Mouse (Mus musculus): ENCODE data around the gene Paox. TPM values are rescaled to one million over a fixed set of nuclear protein-coding genes. Genes with fewer than 3 reads are reported as not detected.
"Not testable (repeated sequence)": the region's sequence is repeated elsewhere in the genome, so short reads cannot be mapped to it uniquely, and the experiment has no call there.

Paox gene
- polyA plus RNA-seq, 2 experiments from 2014 or later = 2.4 to 3.7 TPM

- no peak for ATAC-seq
Observed at GRCm38 (mm10) chr7:140121338-140121910, 5.8 kb downstream of the Paox start.

GRCm38 (mm10) chr7:140122765-140123164 is 7.2 kb downstream of the Paox start:
- ATAC-seq = no peak

DNA sequence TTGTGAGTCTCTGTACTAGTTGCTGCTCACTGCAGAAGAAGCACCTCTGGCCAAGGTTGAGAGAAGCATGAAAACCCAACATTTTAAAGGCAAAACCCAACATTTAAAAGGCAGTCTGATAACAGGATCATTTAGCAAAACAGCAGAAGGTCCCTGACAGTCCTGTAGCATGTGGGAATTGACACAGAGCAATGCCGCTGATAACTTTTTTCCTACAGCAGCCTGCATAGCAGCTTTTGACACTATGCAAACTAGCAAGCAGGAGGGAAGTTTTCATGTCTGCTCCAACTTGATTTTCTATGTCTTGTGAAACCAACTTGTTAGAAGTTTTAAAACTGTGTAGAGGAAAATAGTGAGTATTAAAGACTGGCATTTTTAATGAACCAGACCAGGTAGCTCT is 8.8 kb downstream of the Paox start:
- no peak for ATAC-seq

GRCm38 (mm10) chr7:140125278-140126021 is 9.9 kb downstream of the Paox start:
- peak; percentile 92 for ATAC-seq

- peak; percentile 5 for ATAC-seq
Observed at GRCm38 (mm10) chr7:140126022-140126350, 10.4 kb downstream of the Paox start.

DNA sequence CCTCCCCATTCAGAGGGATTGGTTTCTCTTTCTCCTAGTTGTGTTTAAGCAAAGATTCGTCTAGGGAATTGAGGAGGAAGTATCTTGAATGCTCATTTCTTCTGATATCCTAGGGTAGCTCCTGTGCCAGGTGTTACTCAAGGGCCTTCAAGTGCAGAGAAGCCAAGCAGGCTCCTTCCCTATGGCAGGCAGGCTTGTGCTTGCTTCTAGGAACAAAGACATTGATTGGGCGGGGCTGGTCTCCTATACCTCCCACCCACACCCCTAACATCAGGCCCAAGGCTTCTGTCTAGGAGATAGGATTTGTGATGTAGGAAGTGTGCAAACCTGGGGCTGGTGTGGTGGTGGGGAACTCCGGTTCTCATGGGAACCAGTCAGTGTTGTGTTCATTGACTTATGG is 11.3 kb downstream of the Paox start:
- ATAC-seq = no peak

DNA sequence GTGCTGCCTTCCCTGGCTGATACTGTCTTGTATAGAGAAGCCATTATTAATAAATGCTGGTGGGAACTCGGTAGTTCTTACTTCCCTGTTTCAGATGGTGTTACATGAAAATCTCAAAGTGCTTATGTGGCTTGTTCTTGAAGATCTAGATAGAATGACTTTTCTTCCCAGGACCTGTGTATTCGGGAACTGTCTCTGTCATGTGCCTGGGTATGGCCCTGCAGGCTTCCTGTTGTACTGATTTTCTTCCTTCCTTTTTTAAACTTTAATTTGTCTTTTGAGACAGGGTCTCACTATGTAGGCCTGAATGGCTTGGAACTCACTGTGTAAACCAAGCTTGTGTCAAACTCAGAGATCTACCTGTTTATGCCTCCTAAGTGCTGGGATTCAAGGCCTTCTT is 12.3 kb downstream of the Paox start:
- no peak for ATAC-seq

- not testable (repeated sequence) for ATAC-seq
Observed at GRCm38 (mm10) chr7:140132184-140132583, 16.6 kb downstream of the Paox start.

DNA sequence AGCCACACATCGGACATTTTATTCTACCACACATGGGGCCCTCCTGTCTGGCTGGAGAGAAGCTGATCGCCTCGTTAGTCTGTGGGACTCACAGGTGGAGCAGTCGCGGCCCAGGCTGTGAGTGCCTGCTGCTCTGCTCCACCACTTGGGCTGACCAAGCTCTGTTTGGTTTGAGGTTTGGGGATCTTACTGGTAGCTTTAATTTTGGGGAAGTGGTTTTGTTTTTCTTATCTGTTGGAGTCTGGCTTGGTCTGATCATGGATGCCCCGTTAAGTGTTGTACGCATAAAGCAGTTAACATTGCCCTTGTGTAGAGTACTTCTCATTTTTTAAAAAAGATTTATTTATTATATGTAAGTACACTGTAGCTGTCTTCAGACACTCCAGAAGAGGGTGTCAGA is 18.4 kb downstream of the Paox start:
- not testable (repeated sequence) for ATAC-seq

GRCm38 (mm10) chr7:140135106-140135770 is 19.6 kb downstream of the Paox start:
- no peak for ATAC-seq

GRCm38 (mm10) chr7:140137135-140138020 is 21.8 kb downstream of the Paox start, which contains the start of gene Mtg1:
TSS of gene Mtg1 (plus strand) at chr7:140137564.
- peak; percentile 90 for ATAC-seq

GRCm38 (mm10) chr7:140138021-140138310 is 22.4 kb downstream of the Paox start:
- no peak for ATAC-seq

DNA sequence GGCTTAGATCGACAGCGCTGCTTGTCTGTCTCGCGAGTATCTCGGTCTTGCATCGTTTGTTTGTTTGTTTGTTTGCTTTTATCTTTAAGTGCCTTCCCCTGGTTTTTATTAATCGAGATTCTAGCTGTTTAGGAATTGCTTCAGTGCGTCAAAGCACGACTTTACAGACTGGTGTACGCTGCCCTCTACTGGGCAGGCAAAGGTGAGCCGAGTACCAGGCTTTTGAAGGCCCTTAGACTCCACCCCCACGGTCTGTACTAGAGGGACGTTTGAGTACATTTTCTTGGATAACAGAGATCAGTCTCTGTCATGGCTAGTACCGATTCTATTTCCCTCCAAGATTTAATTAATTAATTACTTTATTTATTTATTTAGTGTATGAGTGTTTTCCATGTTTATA is 25.8 kb downstream of the Paox start:
- ATAC-seq = peak; percentile 43

GRCm38 (mm10) chr7:140144550-140144949 is 29.0 kb downstream of the Paox start:
- ATAC-seq = no peak

DNA sequence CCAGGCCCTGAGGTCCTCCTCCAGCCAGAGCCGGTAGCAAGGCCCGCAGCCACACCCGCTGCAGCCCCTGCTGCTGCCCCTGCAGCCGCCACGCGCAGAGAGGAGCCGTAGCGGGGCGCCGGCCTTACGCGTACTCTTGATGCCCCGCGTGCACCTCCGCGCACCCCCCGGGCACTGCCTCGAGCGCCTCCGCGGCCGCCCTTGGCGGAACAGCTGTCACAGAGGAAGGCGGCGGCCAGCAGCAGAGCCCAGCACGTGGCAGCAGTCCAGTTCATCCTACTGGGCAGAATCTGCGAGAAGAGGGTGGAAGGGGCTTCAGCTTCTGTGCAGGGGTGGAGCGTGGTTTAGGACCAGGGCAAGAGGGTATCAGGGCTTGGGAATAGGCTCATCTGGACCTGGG is 37.8 kb downstream of the Paox start:
- ATAC-seq = no peak

GRCm38 (mm10) chr7:140153829-140154217 is 38.2 kb downstream of the Paox start:
- ATAC-seq = no peak

GRCm38 (mm10) chr7:140154218-140154927 is 38.8 kb downstream of the Paox start, which contains the start of gene Sprn:
TSS of gene Sprn (minus strand) at chr7:140154877.
- no peak for ATAC-seq

- ATAC-seq = no peak
Observed at GRCm38 (mm10) chr7:140160363-140160762, 44.8 kb downstream of the Paox start.

- no peak for ATAC-seq
Observed at GRCm38 (mm10) chr7:140164664-140165063, 49.1 kb downstream of the Paox start, which contains the start of gene Olfr522. TSS of gene Olfr522 (minus strand) at chr7:140164764.

DNA sequence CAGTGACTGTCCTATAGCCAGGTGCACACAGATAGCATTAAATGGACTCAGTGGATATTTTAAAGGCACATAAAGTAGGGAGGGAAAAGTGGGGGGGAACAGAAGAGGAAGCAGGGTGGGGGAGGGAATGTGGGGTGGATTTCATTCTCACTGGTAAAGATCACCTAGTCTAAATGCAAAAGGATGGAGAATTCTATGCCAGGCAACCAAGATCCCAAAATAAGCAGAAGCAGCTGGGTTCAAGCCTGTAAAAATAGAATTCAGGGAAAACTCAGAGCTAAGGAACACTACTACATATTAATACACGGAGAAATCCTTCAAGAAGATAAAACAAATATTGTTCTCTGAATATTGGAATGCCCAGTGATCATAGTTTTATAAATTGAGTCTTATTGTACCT is 52.4 kb downstream of the Paox start:
- ATAC-seq = no peak

- no peak for ATAC-seq
Observed at GRCm38 (mm10) chr7:140169386-140169785, 53.8 kb downstream of the Paox start.

DNA sequence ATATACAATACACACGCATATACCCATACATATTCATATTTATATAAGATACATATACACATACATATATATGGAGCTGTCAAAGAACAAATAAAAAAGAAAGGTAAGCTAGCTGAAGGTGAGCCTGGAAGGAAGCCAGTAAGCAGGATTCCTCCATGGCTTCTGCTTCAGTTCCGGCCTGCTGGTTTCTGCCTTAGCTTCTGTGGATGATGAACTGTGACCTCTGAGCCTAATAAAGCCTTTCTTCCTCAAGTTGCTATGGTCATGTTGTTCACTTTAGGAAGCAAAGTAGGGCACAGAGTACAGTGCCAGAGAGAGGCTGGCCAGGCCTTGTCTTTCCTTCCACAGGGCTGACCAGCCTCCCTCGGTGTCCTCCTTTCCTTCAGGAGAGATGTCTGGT is 55.3 kb downstream of the Paox start:
- no peak for ATAC-seq
